Mouse (Mus musculus): ENCODE measurements around the gene 2410004B18Rik.

DNA sequence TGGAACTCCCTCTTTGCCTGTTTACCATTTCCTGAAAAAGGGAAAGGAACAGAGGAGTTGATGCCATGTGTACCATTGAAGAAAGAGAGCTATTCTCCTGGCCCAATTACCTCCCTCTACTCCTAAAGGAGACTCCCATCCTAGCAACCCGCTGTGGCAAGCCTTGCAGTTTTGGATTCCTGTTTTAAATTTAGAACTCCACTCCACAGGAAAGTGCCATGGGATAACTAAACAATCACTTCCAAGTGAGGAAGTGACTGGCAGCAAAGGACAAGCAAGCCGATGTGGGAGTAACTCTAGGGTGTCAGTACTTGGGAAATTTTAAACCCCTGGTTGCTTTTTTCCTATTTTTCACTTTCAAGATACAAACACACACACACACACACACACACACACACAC, 8.8 kb downstream of the 2410004B18Rik start:
- TF ChIP-seq CTCF (IDR thresholded peaks at IDR 0.05; ENCODE audit: low read depth) (no peak), EP300 (IDR thresholded peaks at IDR 0.05; ENCODE audit: low read depth) (no peak)

All from liver, postnatal 0 days (tissue).